Mouse (Mus musculus) liver, embryonic 14.5 days (tissue): ENCODE measurements at regions not wholly inside any gene's neighbourhood (a gene's known extent, or its start where the extent isn't known, plus 50 kb on each side); places are given as distances from the start of the nearest gene placed in this dataset.

Experiments used
- CTCF ChIP-seq: IDR thresholded peaks from 2 replicates; pipeline ENCODE4 v1.5.1; 2016; ENCODE audit warnings: antibody characterized with exemption, low read depth, control low read depth
- EP300 ChIP-seq: IDR thresholded peaks from 2 replicates; pipeline ENCODE4 v1.6.1; 2016; ENCODE audit warnings: antibody characterized with exemption, low read depth

GRCm38 (mm10) chr11:22636321-22636720 is 124.4 kb downstream of the Tmem17 start:
- TF ChIP-seq EP300 (no peak), CTCF (no peak)
